Mouse (Mus musculus) bone marrow, adult 2 months (tissue): ENCODE results near the gene Gm20219.

Experiments
- CTCF ChIP-seq: fragments of 200-500 bp; IDR thresholded peaks from 2 replicates; pipeline ENCODE4 v1.5.1; 2011; ENCODE audit warnings: low read length, control low read depth; ENCODE audit not compliant: control insufficient read depth, insufficient read depth
- POLR2A ChIP-seq: fragments of 200-500 bp; IDR thresholded peaks from 2 replicates; pipeline ENCODE4 v1.6.1; 2011; ENCODE audit warnings: low read depth, mild to moderate bottlenecking, control low read depth, low read length, borderline replicate concordance; ENCODE audit not compliant: control insufficient read depth

DNA sequence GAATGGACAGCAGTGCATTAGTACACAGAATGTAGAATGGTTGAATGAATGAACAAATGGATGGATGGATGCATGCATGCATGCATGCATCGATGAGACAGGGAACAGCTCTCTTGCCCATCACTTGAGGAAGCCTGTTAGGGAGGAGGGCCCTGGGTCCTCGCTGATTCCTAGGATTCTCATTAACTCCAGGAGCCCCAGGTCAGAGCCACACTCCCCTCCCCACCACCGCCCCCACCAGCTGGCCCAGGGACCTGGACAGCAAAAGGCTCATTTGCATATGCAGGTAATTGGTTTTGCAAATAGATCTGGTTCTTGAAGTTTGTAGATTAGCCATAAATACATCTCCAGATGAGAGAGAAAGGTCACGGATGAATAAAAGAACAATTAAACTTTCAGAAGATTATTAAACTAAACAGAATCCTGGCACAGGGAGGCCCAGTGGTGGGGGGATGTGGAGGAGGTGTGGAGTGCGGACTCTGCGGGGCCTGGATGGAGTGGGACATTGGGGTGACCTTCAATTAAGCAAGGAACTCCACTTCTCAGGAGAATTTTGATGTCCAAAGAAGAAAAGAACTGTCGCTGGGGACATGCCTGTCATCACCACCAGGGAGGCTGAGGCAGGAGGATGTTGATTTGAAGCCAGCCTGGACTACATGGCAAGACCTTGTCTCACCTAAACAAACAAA lies 9.3 kb downstream of the Gm20219 start:
- TF ChIP-seq POLR2A (no peak), CTCF (no peak)
